Mouse (Mus musculus) forebrain, embryonic 16.5 days (tissue): ENCODE results near the gene Kif21a. TPM values are rescaled to one million over a fixed set of nuclear protein-coding genes. Genes with fewer than 3 reads are reported as not detected.

ENCODE experiments used
- ATAC-seq: fragments of 200-750 bp; cut with Nextera tagmentation; 2 replicates; pipeline ENCODE4 v1.8.0; 2017; ENCODE audit warnings: mild to moderate bottlenecking, moderate library complexity
- H3K27ac ChIP-seq: fragments of 300-500 bp; sonication (generic); 2 replicates; pipeline ENCODE4 v1.5.1; 2014; ENCODE audit warnings: low read length, control low read depth
- H3K27me3 ChIP-seq: fragments of 300-500 bp; sonication (generic); replicated peaks from 2 replicates; pipeline ENCODE4 v1.6.1; 2014; ENCODE audit warnings: low read length; ENCODE audit not compliant: control insufficient read depth, insufficient read depth
- H3K36me3 ChIP-seq: fragments of 300-500 bp; sonication (generic); 2 replicates; pipeline ENCODE4 v1.6.1; 2014; ENCODE audit not compliant: control insufficient read depth, insufficient read depth
- H3K4me1 ChIP-seq: fragments of 300-500 bp; sonication (generic); replicated peaks from 2 replicates; pipeline ENCODE4 v1.6.1; 2014; ENCODE audit warnings: low read length; ENCODE audit not compliant: control insufficient read depth, insufficient read depth
- H3K4me2 ChIP-seq: fragments of 300-500 bp; sonication (generic); 2 replicates; pipeline ENCODE4 v1.6.1; 2014; ENCODE audit warnings: mild to moderate bottlenecking, low read length, control low read depth
- H3K4me3 ChIP-seq: fragments of 300-500 bp; sonication (generic); replicated peaks from 2 replicates; pipeline ENCODE4 v1.5.1; 2014; ENCODE audit warnings: mild to moderate bottlenecking, low read length, control low read depth
- H3K9ac ChIP-seq: fragments of 300-500 bp; sonication (generic); replicated peaks from 2 replicates; pipeline ENCODE4 v1.6.1; 2014; ENCODE audit warnings: low read depth, low read length, control low read depth
- H3K9me3 ChIP-seq: fragments of 300-500 bp; sonication (generic); 2 replicates; pipeline ENCODE4 v1.6.1; 2016; ENCODE audit warnings: low read length; ENCODE audit not compliant: control insufficient read depth
- WGBS: fragments of 180-500 bp; shearing (Covaris S2); extraction: QIAGEN DNeasy Blood & Tissue Kit; methylation state at CpG from one replicate; pipeline ENCODE4 v1.1.7; 2014; 5-methylcytosine and 5-hydroxymethylcytosine counted together
- polyA plus RNA-seq: library from polyadenylated mRNA; unstranded; fragments of >200 nt; fragmentation: Nextera tagmentation; extraction: Ambion mirVana; gene quantifications from 2 replicates; pipeline ENCODE4 v1.2.1, GENCODE M21; 2015

The Kif21a gene
- polyA plus RNA-seq, 1 experiment from 2014 or later, result 49.0 TPM

GRCm38 (mm10) chr15:90975914-90976313, 73.8 kb downstream of the Kif21a start:
- Histone ChIP-seq H3K36me3 (peaks cover 32% of the 10 kb centered on the region), H3K4me1 (no peaks in the 10 kb centered on the region; the same call in 1 of the 2 replicates), H3K4me3 (no peak overlapping the region), H3K27me3 (no peaks in the 10 kb centered on the region), H3K4me2 (no peak overlapping the region), H3K9ac (no peak overlapping the region), H3K9me3 (peaks cover 4% of the 10 kb centered on the region; the same call in 1 of the 2 replicates), H3K27ac (no peak overlapping the region)
- no peak for ATAC-seq
- WGBS, result 77% methylated on average over 5 of the region's 5 CpGs

GRCm38 (mm10) chr15:90971914-90972767, 77.6 kb downstream of the Kif21a start:
- H3K36me3 ChIP-seq, result peaks cover 32% of the 10 kb centered on the region
- no peak overlapping the region for H3K9ac ChIP-seq
- H3K9me3 ChIP-seq, result no peaks in the 10 kb centered on the region
- H3K27me3 ChIP-seq, result no peaks in the 10 kb centered on the region
- no peaks in the 10 kb centered on the region; the same call in 1 of the 2 replicates for H3K4me1 ChIP-seq
- H3K4me3 ChIP-seq, result no peak overlapping the region
- 15% methylated on average over 13 of the region's 13 CpGs for WGBS
- H3K4me2 ChIP-seq, result no peak overlapping the region
- H3K27ac ChIP-seq, result no peak overlapping the region
- ATAC-seq, result 0 out of 2 replicates have a peak, but pooled peaks have one; percentile 36

- 65% methylated on average over 2 of the region's 2 CpGs for WGBS
- Histone ChIP-seq H3K36me3 (peaks cover 26% of the 10 kb centered on the region), H3K4me1 (no peaks in the 10 kb centered on the region), H3K9ac (no peak overlapping the region), H3K27me3 (no peaks in the 10 kb centered on the region), H3K27ac (no peak overlapping the region), H3K4me3 (no peak overlapping the region), H3K4me2 (no peak overlapping the region), H3K9me3 (no peaks in the 10 kb centered on the region)
- ATAC-seq, result no peak
These were observed 86.4 kb downstream of the Kif21a start for GRCm38 (mm10) chr15:90963320-90963719.

GRCm38 (mm10) chr15:90962548-90962947, 87.2 kb downstream of the Kif21a start:
- Histone ChIP-seq H3K27me3 (no peaks in the 10 kb centered on the region), H3K4me3 (no peak overlapping the region), H3K9ac (no peak overlapping the region), H3K9me3 (no peaks in the 10 kb centered on the region), H3K27ac (no peak overlapping the region), H3K4me1 (no peaks in the 10 kb centered on the region), H3K4me2 (no peak overlapping the region), H3K36me3 (peaks cover 21% of the 10 kb centered on the region)
- ATAC-seq, result no peak
- 95% methylated on average over 4 of the region's 4 CpGs for WGBS

- no peaks in the 10 kb centered on the region for H3K4me1 ChIP-seq
- 88% methylated on average over 8 of the region's 8 CpGs for WGBS
- no peak overlapping the region for H3K9ac ChIP-seq
- H3K36me3 ChIP-seq, result peaks cover 17% of the 10 kb centered on the region
- H3K4me3 ChIP-seq, result no peak overlapping the region
- H3K4me2 ChIP-seq, result no peak overlapping the region
- H3K27ac ChIP-seq, result no peak overlapping the region
- no peaks in the 10 kb centered on the region for H3K9me3 ChIP-seq
- no peak for ATAC-seq
- H3K27me3 ChIP-seq, result no peaks in the 10 kb centered on the region
These were observed 88.8 kb downstream of the Kif21a start for GRCm38 (mm10) chr15:90960831-90961554.

- H3K4me2 ChIP-seq, result no peak overlapping the region
- no peaks in the 10 kb centered on the region for H3K4me1 ChIP-seq
- H3K9ac ChIP-seq, result no peak overlapping the region
- no peaks in the 10 kb centered on the region for H3K27me3 ChIP-seq
- 83% methylated on average over 6 of the region's 6 CpGs for WGBS
- peaks cover 20% of the 10 kb centered on the region for H3K36me3 ChIP-seq
- ATAC-seq, result no peak
- no peak overlapping the region for H3K4me3 ChIP-seq
- H3K27ac ChIP-seq, result no peak overlapping the region
- H3K9me3 ChIP-seq, result no peaks in the 10 kb centered on the region
These were observed 98.4 kb downstream of the Kif21a start for GRCm38 (mm10) chr15:90951383-90951782.

GRCm38 (mm10) chr15:90938469-90938868, 111.3 kb downstream of the Kif21a start:
- peaks cover 50% of the 10 kb centered on the region for H3K36me3 ChIP-seq
- no peaks in the 10 kb centered on the region for H3K9me3 ChIP-seq
- no peaks in the 10 kb centered on the region for H3K27me3 ChIP-seq
- ATAC-seq, result no peak
- H3K27ac ChIP-seq, result no peak overlapping the region
- H3K4me3 ChIP-seq, result no peak overlapping the region
- 100% methylated on average over 1 of the region's 1 CpGs for WGBS
- H3K9ac ChIP-seq, result no peak overlapping the region
- no peaks in the 10 kb centered on the region for H3K4me1 ChIP-seq
- H3K4me2 ChIP-seq, result no peak overlapping the region

- Histone ChIP-seq H3K9ac (no peak overlapping the region), H3K4me1 (no peaks in the 10 kb centered on the region), H3K4me2 (no peak overlapping the region), H3K36me3 (peaks cover 44% of the 10 kb centered on the region), H3K27me3 (no peaks in the 10 kb centered on the region), H3K4me3 (no peak overlapping the region), H3K9me3 (no peaks in the 10 kb centered on the region), H3K27ac (no peak overlapping the region)
- no peak for ATAC-seq
- 70% methylated on average over 6 of the region's 6 CpGs for WGBS
These were observed 114.2 kb downstream of the Kif21a start for GRCm38 (mm10) chr15:90935579-90935978.

GRCm38 (mm10) chr15:90931451-90931850, 118.3 kb downstream of the Kif21a start:
- 38% methylated on average over 5 of the region's 5 CpGs for WGBS

More at GRCm38 (mm10) chr15:90931451-90931850, 118.3 kb downstream of the Kif21a start:
- no peak for ATAC-seq
- H3K4me1 ChIP-seq, result no peaks in the 10 kb centered on the region
- H3K4me3 ChIP-seq, result no peak overlapping the region
- no peaks in the 10 kb centered on the region for H3K27me3 ChIP-seq
- no peak overlapping the region for H3K4me2 ChIP-seq
- no peaks in the 10 kb centered on the region for H3K9me3 ChIP-seq
- no peak overlapping the region for H3K9ac ChIP-seq
- peaks cover 14% of the 10 kb centered on the region for H3K36me3 ChIP-seq
- no peak overlapping the region for H3K27ac ChIP-seq
